Mouse (Mus musculus): ENCODE data around the gene Slc9a9. TPM values are rescaled to one million over a fixed set of nuclear protein-coding genes. Genes with fewer than 3 reads are reported as not detected.

Gene Slc9a9
- total RNA-seq, 2 experiments from 2014 or later: 14.7 to 16.7 TPM

GRCm38 (mm10) chr9:95150096-95150495, 480.4 kb downstream of the Slc9a9 start:
- DNase-seq (ENCODE audit: low spot score in 2 of 2): no peak

GRCm38 (mm10) chr9:95150597-95150996, 480.9 kb downstream of the Slc9a9 start:
- no peak for DNase-seq (ENCODE audit: low spot score in 2 of 2)

GRCm38 (mm10) chr9:95150998-95151397, 481.3 kb downstream of the Slc9a9 start:
- DNase-seq (ENCODE audit: low spot score in 2 of 2): no peak

GRCm38 (mm10) chr9:95151746-95152145, 482.0 kb downstream of the Slc9a9 start:
- no peak for DNase-seq (ENCODE audit: low spot score in 2 of 2)

GRCm38 (mm10) chr9:95153966-95154365, 484.3 kb downstream of the Slc9a9 start:
- DNase-seq (ENCODE audit: low spot score in 2 of 2): no peak

- no peak for DNase-seq (ENCODE audit: low spot score in 2 of 2)
Observed at GRCm38 (mm10) chr9:95157948-95158347, 488.2 kb downstream of the Slc9a9 start.

- no peak for DNase-seq (ENCODE audit: low spot score in 2 of 2)
Observed at GRCm38 (mm10) chr9:95158916-95159315, 489.2 kb downstream of the Slc9a9 start.

- no peak for DNase-seq (ENCODE audit: low spot score in 2 of 2)
Observed at GRCm38 (mm10) chr9:95160575-95161300, 491.0 kb downstream of the Slc9a9 start.

- DNase-seq (ENCODE audit: low spot score in 2 of 2): no peak
Observed at GRCm38 (mm10) chr9:95161699-95162098, 492.0 kb downstream of the Slc9a9 start.

GRCm38 (mm10) chr9:95166224-95166623, 496.5 kb downstream of the Slc9a9 start:
- DNase-seq (ENCODE audit: low spot score in 2 of 2): no peak

- no peak for DNase-seq (ENCODE audit: low spot score in 2 of 2)
Observed at GRCm38 (mm10) chr9:95167806-95168205, 498.1 kb downstream of the Slc9a9 start.

GRCm38 (mm10) chr9:95168487-95169008, 498.8 kb downstream of the Slc9a9 start:
- peak; percentile 72 to 80 for DNase-seq (ENCODE audit: low spot score in 2 of 2)

- DNase-seq (ENCODE audit: low spot score in 2 of 2): no peak
Observed at GRCm38 (mm10) chr9:95178170-95178569, 508.5 kb downstream of the Slc9a9 start.

- no peak for DNase-seq (ENCODE audit: low spot score in 2 of 2)
Observed at GRCm38 (mm10) chr9:95180005-95180404, 510.3 kb downstream of the Slc9a9 start.

- no peak for DNase-seq (ENCODE audit: low spot score in 2 of 2)
Observed at GRCm38 (mm10) chr9:95180569-95180968, 510.9 kb downstream of the Slc9a9 start.

GRCm38 (mm10) chr9:95181241-95182043, 511.7 kb downstream of the Slc9a9 start:
- no peak for DNase-seq (ENCODE audit: low spot score in 2 of 2)

- DNase-seq (ENCODE audit: low spot score in 2 of 2): no peak
Observed at GRCm38 (mm10) chr9:95182272-95182671, 512.6 kb downstream of the Slc9a9 start.

- DNase-seq (ENCODE audit: low spot score in 2 of 2): no peak
Observed at GRCm38 (mm10) chr9:95184453-95184852, 514.7 kb downstream of the Slc9a9 start.

- no peak for DNase-seq (ENCODE audit: low spot score in 2 of 2)
Observed at GRCm38 (mm10) chr9:95185840-95186239, 516.1 kb downstream of the Slc9a9 start.

- DNase-seq (ENCODE audit: low spot score in 2 of 2): no peak
Observed at GRCm38 (mm10) chr9:95186386-95187289, 516.9 kb downstream of the Slc9a9 start.

All from layer of hippocampus, postnatal 10 days (tissue).